Mouse (Mus musculus): Measurements from ENCODE around the gene Por. TPM values are rescaled to one million over a fixed set of nuclear protein-coding genes. Genes with fewer than 3 reads are reported as not detected.
A peak's percentile ranks its signal among the peaks of the same experiment; 100 is the strongest.

Gene Por
- total RNA-seq, 2 experiments from 2014 or later = 104 to 105 TPM

DNA sequence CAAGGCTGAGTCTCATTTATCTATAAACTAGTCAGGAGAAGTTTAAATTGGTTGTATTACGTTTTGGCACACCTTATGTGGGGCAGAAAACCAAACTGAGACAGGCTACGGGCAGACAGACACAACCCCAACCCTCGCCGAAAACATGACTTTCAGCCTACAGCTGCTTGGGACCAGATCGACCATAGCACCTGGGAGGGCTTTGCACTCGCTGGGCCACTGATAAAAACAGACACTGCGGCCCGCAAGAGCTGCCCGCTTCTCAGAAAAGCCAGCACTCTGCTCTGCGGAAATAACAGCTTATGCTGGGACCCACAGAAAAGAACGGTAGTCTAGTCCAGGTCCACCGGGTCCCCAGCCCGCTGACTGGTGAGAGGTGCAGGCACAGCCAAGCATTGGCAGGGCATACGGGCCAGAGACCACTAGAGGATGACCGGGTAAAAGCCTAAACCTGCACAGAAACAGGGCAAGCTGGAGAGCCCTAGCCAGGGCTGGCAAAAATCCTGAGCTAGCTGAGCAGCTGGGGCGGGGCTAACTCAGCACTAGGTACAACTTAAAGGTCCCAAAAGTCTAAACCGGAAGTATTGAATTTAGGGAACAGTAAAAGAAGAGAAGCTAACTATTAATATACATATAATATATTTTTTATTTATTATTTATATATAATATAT is 12.0 kb upstream of the Por start:
- no peak for DNase-seq

DNA sequence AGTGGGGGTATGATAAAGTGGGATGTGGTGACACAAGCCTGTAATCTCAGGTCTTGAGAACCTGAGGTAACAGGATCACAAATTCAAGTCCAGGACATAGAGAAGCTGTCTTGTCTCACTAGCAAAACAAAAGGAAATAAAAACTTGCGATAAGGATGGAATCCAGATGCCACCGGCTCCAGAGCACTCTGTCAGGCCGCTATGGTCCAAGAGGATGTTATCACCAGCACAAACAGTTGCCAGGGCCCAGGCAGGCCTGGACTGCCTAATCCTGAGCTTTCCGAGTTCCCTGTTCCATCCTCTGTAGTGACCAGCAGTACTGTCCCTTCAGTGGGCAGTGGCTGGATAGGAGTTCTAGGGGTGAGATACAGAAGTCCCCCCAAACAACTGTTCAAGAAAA is 9.9 kb upstream of the Por start:
- DNase-seq = no peak

DNA sequence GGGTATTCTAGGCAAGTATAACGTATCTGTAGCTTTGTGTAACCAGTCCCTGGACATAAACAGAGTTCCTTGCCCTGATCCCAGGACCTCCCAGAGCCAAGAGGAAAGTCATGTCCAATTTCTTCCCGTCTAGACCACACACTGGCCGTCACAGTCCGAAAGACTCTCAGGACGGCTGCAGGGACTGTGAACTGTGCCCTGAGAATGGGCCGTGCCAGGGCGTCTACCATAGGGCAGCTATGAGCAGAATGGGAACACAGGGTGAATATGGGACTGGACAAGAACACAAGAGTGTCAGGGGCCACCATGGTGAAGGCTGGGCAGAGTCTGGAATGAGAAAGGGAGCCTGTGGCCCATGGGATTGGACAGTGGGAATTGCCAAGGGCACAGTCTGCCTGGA is 9.3 kb upstream of the Por start:
- DNase-seq = no peak

- no peak for DNase-seq
Observed at GRCm38 (mm10) chr5:135666890-135667289, 2.9 kb upstream of the Por start.

DNA sequence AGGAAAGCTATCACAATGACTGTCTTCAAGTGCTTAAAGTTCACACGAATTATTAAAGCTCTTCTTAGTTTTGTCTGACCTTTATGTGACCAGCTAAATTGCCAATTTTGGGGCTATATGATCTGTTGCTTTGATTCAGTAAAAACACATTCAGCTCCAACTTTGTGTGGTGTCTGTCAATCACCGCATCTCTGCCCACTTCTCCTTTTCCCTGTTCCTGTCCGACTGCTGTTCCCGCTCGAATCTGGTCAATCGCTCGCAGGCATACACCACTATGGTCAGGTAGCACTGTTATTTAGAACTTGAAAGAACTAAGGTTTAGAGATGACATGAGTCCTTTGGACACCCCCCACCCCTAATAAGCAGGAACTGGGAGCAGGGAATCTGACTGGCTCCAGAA is 1.8 kb upstream of the Por start:
- DNase-seq = no peak

DNA sequence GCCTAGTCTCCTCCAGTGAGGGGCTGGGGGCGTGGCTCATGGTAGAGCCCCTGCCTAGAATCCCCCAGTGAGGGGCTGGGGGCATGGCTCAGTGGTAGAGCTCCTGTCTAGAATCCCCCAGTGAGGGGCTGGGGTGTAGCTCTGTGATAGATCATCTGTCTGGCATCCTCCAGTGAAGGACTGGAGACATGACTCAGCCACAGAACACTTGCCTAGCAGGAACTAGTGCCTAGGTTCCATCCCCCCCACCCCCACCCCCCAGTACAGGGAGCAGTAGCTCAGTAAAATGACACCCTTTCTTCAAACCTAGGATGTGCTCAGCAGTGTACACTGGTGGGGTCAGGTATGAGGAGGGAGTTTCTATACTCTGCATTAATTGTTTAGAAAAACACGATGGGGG is 1.0 kb downstream of the Por start:
- no peak for DNase-seq

- no peak for DNase-seq
Observed at GRCm38 (mm10) chr5:135672509-135672908, 2.7 kb downstream of the Por start.

- DNase-seq = no peak
Observed at GRCm38 (mm10) chr5:135672980-135673379, 3.1 kb downstream of the Por start.

DNA sequence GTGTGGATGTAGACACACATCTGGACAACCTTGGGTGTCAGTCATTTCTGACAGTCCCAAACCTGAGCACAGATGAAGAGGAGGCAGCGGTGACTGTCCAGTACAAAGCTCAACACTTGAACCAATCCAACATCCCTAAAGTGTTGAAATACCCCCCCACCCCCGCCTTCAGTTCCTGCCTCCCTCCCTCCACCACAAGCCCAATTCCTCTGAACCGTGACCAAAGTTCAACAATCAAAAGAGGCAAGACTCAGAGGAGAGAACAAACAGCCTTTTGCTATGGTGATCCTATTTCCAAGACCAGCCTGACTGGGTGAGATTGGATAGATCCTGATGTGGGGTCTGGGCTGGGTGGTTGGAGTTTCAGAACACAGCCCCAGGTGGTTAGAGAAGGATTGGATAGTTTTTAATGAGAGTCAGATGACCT is 4.5 kb downstream of the Por start:
- DNase-seq = no peak

DNA sequence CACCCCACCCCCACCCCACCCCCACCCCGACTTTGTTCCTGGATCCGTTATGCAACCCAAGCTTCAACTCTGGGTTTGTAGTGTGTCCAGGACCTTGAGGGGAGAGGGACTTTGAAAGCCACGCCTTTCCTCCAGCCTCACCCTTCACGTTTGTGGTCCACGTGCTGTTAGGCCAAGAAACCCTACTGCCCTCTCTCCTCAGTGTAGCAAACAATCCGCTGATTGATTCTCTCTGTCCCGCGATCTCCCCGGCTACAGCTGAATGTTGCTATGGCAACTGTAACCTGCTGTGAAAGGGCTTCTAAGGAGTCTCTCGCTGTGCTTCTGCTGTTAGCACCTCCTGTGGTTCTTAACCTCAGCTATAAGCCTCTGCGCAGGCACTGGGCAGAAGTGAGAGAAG is 5.0 kb downstream of the Por start:
- peak; percentile 51 to 69 for DNase-seq

GRCm38 (mm10) chr5:135676696-135677095 is 6.9 kb downstream of the Por start:
- no peak for DNase-seq

- no peak for DNase-seq
Observed at GRCm38 (mm10) chr5:135677251-135677650, 7.4 kb downstream of the Por start.

DNA sequence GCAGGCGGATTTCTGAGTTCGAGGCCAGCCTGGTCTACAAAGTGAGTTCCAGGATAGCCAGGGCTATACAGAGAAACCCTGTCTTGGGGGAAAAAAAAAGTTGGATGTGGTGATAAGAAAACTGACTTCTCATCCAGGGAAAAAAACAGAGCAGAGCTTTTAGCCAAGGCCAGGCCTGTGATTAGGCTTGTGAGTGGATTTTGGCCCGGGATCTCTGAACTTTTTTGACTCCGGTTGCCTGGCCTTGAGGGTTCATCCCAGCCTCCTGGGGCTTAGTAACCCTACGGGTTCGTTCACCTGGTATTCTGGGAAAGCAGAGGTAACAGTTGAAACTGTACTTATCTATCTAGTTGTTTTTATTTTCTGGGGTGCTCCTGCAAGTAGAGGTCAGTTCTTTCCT is 8.6 kb downstream of the Por start:
- DNase-seq = no peak

DNA sequence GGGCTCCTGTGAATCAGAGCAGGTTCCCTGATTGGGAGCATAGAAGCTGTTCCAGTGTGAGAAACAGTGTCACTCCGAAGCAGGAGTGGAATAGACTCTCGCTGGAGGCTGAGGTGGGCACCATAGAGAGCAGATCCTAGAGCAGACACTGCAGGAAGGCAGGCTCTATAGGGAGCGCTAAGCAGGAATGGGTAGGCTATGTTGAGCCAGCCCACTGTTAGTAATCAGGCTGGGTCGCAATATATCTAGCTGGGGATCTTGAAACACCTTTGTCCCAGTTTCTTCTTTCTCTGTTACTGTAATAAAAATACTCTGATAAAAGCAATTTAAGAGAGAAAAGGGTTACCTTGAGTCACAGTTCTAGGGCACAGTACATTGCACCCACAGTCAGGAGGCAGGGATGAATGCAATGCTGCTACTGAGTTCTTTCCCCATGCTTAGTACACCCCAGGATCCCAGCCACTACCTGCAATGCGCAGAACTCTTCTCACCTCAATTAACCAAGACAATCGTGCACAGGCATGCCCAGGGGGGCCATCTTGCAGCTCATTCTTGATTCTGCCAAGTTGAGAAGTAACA is 11.2 kb downstream of the Por start:
- DNase-seq = no peak

- no peak for DNase-seq
Observed at GRCm38 (mm10) chr5:135682009-135682408, 12.2 kb downstream of the Por start.

- DNase-seq = no peak
Observed at GRCm38 (mm10) chr5:135682942-135683570, 13.2 kb downstream of the Por start.

- DNase-seq = no peak
Observed at GRCm38 (mm10) chr5:135690401-135690800, 20.6 kb downstream of the Por start.

- no peak for DNase-seq
Observed at GRCm38 (mm10) chr5:135691266-135691665, 21.4 kb downstream of the Por start.

- no peak for DNase-seq
Observed at GRCm38 (mm10) chr5:135693281-135693853, 23.5 kb downstream of the Por start.

DNA sequence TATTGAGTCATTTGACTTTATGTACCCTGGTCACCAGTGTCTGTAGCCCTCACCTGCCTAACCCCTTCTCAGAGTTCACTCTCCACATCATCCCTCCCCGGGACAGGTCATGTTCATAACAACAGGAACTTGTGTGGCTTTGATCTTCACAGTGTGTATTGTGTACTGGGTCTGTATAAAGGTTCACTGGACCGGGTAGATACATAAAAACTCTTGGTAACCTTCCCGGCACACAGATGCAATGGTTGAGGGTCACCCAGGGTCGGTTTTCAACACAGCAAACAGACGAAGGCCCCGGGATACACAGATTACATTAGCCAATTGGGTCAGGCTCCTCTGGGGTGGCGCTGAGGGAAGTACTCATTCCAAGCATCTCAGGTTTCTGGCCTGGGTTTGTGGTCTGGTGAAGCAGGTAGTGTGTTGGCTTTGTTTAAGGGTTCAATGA is 25.5 kb downstream of the Por start:
- DNase-seq = no peak

DNA sequence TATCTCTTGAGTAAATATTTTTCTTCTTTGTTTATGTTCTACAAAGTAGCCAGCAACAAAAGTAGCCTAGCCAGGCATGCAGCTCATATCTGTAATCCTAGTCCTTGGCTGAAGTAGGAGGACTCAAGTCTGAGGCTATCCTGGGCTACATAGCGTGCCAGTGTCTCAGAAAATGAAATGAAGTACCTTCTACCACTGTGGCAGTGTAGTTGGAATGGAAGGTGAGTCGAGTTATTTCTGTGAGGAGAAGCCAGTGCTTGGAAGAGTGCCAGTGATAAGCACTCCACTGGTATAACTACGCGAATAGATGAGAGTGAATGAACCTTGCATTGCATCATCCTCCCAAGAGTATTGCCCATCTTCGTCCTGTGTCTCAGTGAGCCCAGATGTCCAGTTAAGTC is 27.9 kb downstream of the Por start:
- no peak for DNase-seq

DNA sequence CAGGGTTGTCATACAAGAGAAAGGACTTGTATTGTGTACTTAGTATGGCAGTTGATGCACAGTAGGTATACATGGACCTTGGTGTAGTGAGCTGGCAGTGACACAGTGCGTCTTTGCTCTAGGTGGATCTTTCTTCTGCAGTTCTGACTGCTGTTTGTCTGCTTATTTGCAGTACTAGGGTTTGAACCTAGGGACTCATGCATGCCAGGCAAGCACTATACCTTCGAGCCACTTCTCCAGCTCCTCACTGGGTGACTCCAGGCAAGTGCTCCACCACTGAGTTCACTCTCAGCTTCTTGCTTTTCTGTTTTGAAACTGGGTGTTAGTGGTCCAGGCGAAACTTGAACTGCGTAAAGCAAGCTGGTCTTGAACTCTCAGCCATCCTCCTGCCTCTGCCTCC is 31.8 kb downstream of the Por start:
- DNase-seq = no peak

DNA sequence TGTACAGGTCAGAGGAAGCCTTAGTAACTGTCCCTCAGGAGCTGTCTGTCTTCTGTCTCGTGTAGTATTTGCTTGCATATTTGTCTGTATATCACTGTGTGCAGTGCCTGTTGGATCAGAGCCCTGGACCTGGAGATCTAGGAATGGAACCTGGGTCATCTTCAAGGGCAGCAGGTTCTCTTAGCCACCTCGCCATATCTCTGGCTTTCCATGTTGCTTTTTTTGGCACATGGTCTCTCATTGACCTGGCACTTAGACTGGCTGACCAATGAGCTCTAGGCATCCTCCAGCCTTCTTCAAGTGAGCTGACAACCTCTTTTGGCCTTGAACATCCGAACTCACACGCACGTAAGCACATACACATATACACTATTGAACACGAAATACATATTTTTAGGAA is 32.4 kb downstream of the Por start:
- DNase-seq = no peak

DNA sequence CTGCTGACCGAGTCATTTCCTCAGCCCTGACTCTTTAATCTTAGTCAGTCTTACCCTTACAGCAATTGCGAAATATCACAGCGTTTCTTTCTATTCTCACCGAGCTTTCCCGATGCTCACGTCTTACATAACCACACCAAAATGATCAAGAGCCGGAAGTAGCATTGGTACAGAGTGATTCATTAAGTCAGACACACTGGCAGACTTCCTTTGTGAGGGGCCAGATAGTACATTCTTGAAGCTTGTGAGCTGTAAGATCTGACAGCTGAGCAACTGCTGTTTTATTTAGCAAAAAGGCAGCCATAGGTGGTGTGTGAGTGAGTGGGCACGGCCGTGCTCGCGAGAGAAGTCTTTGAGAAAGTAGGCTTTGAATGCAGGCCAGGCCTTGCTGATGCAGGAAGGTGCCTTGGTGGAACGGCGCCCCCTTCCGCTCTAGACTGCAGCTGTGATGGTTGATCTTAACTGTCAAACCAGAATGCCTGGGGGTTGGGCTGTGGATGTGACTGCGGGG is 32.9 kb downstream of the Por start:
- peak; percentile 54 to 56 for DNase-seq

Data from layer of hippocampus, postnatal 36 days (tissue).